Mouse (Mus musculus) forebrain, embryonic 15.5 days (tissue): Measurements from ENCODE around the gene Ankub1. TPM values are rescaled to one million over a fixed set of nuclear protein-coding genes. Genes with fewer than 3 reads are reported as not detected.

Source experiments
- ATAC-seq: fragments of 200-750 bp; cut with Nextera tagmentation; replicated peaks from 2 replicates; pipeline ENCODE4 v1.8.0; 2017; ENCODE audit warnings: mild to moderate bottlenecking, moderate TSS enrichment, moderate library complexity
- H3K27ac ChIP-seq: fragments of 300-500 bp; sonication (generic); replicated peaks from 2 replicates; pipeline ENCODE4 v1.5.1; 2015; ENCODE audit warnings: mild to moderate bottlenecking, inconsistent platforms
- H3K27me3 ChIP-seq: fragments of 300-500 bp; sonication (generic); 2 replicates; pipeline ENCODE4 v1.6.1; 2015; ENCODE audit warnings: inconsistent platforms
- H3K36me3 ChIP-seq: fragments of 300-500 bp; sonication (generic); 2 replicates; pipeline ENCODE4 v1.6.1; 2015; ENCODE audit warnings: mild to moderate bottlenecking, inconsistent platforms
- H3K4me1 ChIP-seq: fragments of 300-500 bp; sonication (generic); 2 replicates; pipeline ENCODE4 v1.6.1; 2015; ENCODE audit warnings: inconsistent platforms
- H3K4me2 ChIP-seq: fragments of 300-500 bp; sonication (generic); replicated peaks from 2 replicates; pipeline ENCODE4 v1.6.1; 2015; ENCODE audit warnings: mild to moderate bottlenecking, inconsistent platforms
- H3K4me3 ChIP-seq: fragments of 300-500 bp; sonication (generic); 2 replicates; pipeline ENCODE4 v1.5.1; 2015; ENCODE audit warnings: mild to moderate bottlenecking, inconsistent platforms
- H3K9ac ChIP-seq: fragments of 300-500 bp; sonication (generic); replicated peaks from 2 replicates; pipeline ENCODE4 v1.6.1; 2015; ENCODE audit warnings: mild to moderate bottlenecking, inconsistent platforms
- H3K9me3 ChIP-seq: fragments of 300-500 bp; sonication (generic); 2 replicates; pipeline ENCODE4 v1.6.1; 2016; ENCODE audit warnings: inconsistent platforms
- WGBS: fragments of 180-500 bp; shearing (Covaris S2); methylation state at CpG from one replicate; pipeline ENCODE4 v1.1.7; 2015; ENCODE audit warnings: mixed read lengths; 5-methylcytosine and 5-hydroxymethylcytosine counted together
- polyA plus RNA-seq: library from polyadenylated mRNA; unstranded; fragments of >200 nt; fragmentation: Nextera tagmentation; extraction: Ambion mirVana; gene quantifications from 2 replicates; pipeline ENCODE4 v1.2.1, GENCODE M21; 2015

Ankub1 gene
- polyA plus RNA-seq, result not detected in 2 replicates

DNA sequence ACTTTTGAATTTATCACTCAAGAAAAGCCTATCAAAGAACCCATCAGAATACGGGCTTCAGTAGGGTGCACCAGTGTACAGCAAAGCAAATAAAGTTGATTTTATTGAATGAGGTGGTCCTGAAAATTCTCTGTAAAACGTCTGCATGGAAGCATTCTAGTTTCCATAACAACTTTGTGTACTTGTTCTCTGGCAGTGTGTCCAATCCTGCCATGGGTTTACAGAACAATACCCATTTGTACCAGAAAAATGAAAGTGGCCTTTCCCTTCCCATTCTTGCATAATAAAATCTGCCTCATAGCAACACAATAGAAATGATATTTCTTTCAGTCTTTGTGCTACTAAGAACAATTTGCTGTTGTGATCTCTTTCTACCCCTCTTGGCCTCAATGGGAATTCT lies at the start of gene Ankub1:
TSS of gene Ankub1 (minus strand) at position 81 of the 400 bp plus-strand sequence.
- 66% methylated on average over 2 of the region's 2 CpGs for WGBS

GRCm38 (mm10) chr3:57739830-57740229 lies 47.2 kb upstream of the Ankub1 start:
- Histone ChIP-seq H3K4me3 (no peak overlapping the region), H3K4me1 (peaks cover 23% of the 10 kb centered on the region), H3K9me3 (no peaks in the 10 kb centered on the region), H3K27me3 (no peaks in the 10 kb centered on the region), H3K9ac (no peak overlapping the region), H3K27ac (no peak overlapping the region), H3K4me2 (no peak overlapping the region), H3K36me3 (no peaks in the 10 kb centered on the region)
- ATAC-seq, result no peak
- 100% methylated on average over 1 of the region's 1 CpGs for WGBS

More for the DNA sequence above, at the start of gene Ankub1:
- Histone ChIP-seq H3K9me3 (no peaks in the 10 kb centered on the region), H3K27me3 (no peaks in the 10 kb centered on the region), H3K4me3 (no peak within 1 kb of the TSS), H3K36me3 (no peaks in the 10 kb centered on the region), H3K9ac (no peak within 1 kb of the TSS), H3K4me2 (no peak within 1 kb of the TSS), H3K27ac (no peak within 1 kb of the TSS), H3K4me1 (no peaks in the 10 kb centered on the region)
- no peak for ATAC-seq

DNA sequence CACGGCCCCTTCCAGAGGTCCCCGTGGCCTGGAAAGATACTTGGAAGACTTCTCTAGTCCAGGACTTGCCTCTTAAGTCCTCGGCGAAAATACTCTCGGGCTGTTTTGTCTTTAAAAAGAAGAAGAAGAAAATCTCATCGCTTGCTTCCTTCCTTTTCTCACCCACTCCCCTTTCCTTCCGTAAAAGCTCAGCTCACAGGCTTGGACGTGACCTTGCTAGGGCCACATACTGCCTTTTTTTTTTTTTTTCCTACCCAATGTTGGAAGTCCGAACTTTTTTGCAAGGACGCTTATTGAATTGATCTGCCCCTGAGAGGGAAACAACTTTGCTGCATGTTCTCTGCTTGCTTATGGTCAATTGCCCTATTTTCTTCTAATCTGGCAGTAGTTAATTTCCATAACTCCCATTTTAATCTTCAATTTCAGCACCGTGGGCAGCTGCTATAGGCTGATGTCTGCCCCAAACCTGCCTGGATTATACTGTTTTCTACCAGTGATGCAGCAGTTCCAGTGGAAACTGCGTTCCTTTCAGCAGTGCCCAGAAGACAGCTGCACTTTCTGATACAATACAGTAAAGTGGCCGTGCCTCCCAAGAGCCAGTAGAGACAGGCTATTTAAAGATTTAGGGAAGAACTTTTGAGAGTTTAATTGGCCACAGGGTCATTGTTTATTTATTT lies 44.0 kb upstream of the Ankub1 start:
- H3K9me3 ChIP-seq, result no peaks in the 10 kb centered on the region
- H3K4me3 ChIP-seq, result peak overlapping the region; percentile 77
- H3K27me3 ChIP-seq, result no peaks in the 10 kb centered on the region
- peak overlapping the region; percentile 52 for H3K4me2 ChIP-seq
- WGBS, result 1% methylated on average over 13 of the region's 13 CpGs
- H3K4me1 ChIP-seq, result peaks cover 23% of the 10 kb centered on the region
- H3K36me3 ChIP-seq, result no peaks in the 10 kb centered on the region
- no peak for ATAC-seq
- peak overlapping the region; percentile 72 for H3K9ac ChIP-seq
- H3K27ac ChIP-seq, result peak overlapping the region; percentile 94

- no peaks in the 10 kb centered on the region for H3K27me3 ChIP-seq
- H3K4me1 ChIP-seq, result peaks cover 23% of the 10 kb centered on the region
- ATAC-seq, result peak; percentile 100
- peak within 1 kb of the TSS; percentile 77 for H3K4me3 ChIP-seq
- peak within 1 kb of the TSS; percentile 94 for H3K27ac ChIP-seq
- WGBS, result under 1% methylated on average over 59 of the region's 59 CpGs
- H3K9me3 ChIP-seq, result no peaks in the 10 kb centered on the region
- H3K4me2 ChIP-seq, result peak within 1 kb of the TSS; percentile 52
- peak within 1 kb of the TSS; percentile 72 for H3K9ac ChIP-seq
- H3K36me3 ChIP-seq, result no peaks in the 10 kb centered on the region
Measured at GRCm38 (mm10) chr3:57735511-57736370, 43.1 kb upstream of the Ankub1 start, which contains the start of gene Rnf13. TSS of gene Rnf13 (plus strand) at chr3:57736062.

- Histone ChIP-seq H3K9me3 (no peaks in the 10 kb centered on the region), H3K4me3 (no peak overlapping the region), H3K36me3 (no peaks in the 10 kb centered on the region), H3K4me1 (peaks cover 14% of the 10 kb centered on the region), H3K9ac (no peak overlapping the region), H3K27me3 (no peaks in the 10 kb centered on the region), H3K4me2 (no peak overlapping the region), H3K27ac (no peak overlapping the region)
- 82% methylated on average over 5 of the region's 5 CpGs for WGBS
- ATAC-seq, result no peak
Measured at GRCm38 (mm10) chr3:57732206-57732915, 39.8 kb upstream of the Ankub1 start.

DNA sequence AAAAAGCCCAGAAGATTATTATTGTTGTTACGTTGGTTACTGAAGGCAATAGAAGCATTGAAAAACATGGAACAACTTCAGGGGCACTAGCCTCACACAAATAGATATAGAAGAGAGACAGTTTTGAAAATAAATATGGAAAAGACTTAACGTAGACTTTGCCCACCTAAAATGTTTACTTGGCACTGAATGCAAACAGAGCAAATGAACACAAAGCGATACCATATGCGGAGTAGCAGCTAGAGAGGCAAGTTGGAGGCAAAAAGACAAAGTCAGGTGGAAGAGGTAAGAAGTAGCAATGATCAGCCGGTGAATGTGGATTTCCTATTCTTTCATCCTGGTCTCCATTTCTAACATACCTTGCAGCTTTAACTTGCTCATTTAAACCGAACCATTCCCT lies 21.6 kb upstream of the Ankub1 start:
- Histone ChIP-seq H3K4me2 (no peak overlapping the region), H3K4me3 (no peak overlapping the region), H3K9ac (no peak overlapping the region), H3K9me3 (no peaks in the 10 kb centered on the region), H3K27ac (no peak overlapping the region), H3K4me1 (no peaks in the 10 kb centered on the region), H3K36me3 (no peaks in the 10 kb centered on the region), H3K27me3 (no peaks in the 10 kb centered on the region)
- ATAC-seq, result no peak
- WGBS, result 93% methylated on average over 6 of the region's 6 CpGs

DNA sequence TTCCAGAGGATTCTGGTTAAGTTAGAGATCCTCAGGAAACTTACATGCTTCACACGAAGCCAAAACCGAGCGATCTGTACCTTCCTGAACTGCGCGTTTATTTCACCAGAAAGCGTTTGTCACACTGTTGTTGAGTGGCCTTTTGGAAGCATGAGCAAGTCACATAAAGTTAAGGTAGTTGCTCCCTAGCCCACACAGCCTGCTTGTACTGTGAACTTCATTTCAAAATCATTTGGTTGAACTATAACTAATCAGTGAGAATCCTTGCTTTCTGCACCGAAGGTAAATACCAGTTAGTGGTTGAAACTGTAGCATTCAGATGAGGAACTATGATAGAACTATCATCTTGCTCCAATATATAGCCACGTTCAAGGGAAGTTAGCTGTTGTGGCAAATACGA lies 4.2 kb upstream of the Ankub1 start:
- no peak overlapping the region for H3K4me3 ChIP-seq
- H3K4me2 ChIP-seq, result no peak overlapping the region

GRCm38 (mm10) chr3:57696249-57696648 lies 3.6 kb upstream of the Ankub1 start:
- no peak overlapping the region for H3K9ac ChIP-seq
- no peak overlapping the region for H3K27ac ChIP-seq
- H3K9me3 ChIP-seq, result no peaks in the 10 kb centered on the region
- no peaks in the 10 kb centered on the region for H3K4me1 ChIP-seq
- 90% methylated on average over 4 of the region's 4 CpGs for WGBS
- no peak overlapping the region for H3K4me3 ChIP-seq
- H3K36me3 ChIP-seq, result no peaks in the 10 kb centered on the region
- ATAC-seq, result no peak
- no peak overlapping the region for H3K4me2 ChIP-seq
- H3K27me3 ChIP-seq, result no peaks in the 10 kb centered on the region

More for the DNA sequence above, 4.2 kb upstream of the Ankub1 start:
- Histone ChIP-seq H3K27me3 (no peaks in the 10 kb centered on the region), H3K9ac (no peak overlapping the region), H3K9me3 (no peaks in the 10 kb centered on the region), H3K27ac (no peak overlapping the region), H3K36me3 (no peaks in the 10 kb centered on the region), H3K4me1 (no peaks in the 10 kb centered on the region)
- WGBS, result 94% methylated on average over 9 of the region's 9 CpGs
- ATAC-seq, result no peak

DNA sequence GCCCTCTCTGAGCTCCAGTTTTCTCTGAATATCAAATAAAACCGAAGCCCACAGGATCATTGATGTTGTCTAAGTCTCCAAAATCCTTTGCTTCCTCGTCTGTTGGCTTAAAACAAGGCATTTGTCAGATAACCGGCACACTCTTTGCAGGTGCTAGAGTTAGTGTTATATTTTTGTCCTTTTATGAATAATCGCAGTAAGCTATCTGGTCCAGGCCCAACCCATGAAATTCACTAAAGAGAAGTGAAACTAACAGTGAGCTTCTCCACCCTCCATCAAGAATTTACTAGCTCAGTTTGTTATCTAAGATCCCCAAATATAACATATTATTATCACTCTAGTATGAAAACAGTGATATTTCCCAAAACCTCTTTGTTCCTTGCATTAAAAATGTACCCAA lies 827 bp downstream of the Ankub1 start:
- ATAC-seq, result no peak
- 90% methylated on average over 4 of the region's 4 CpGs for WGBS
- no peak overlapping the region for H3K4me3 ChIP-seq

DNA sequence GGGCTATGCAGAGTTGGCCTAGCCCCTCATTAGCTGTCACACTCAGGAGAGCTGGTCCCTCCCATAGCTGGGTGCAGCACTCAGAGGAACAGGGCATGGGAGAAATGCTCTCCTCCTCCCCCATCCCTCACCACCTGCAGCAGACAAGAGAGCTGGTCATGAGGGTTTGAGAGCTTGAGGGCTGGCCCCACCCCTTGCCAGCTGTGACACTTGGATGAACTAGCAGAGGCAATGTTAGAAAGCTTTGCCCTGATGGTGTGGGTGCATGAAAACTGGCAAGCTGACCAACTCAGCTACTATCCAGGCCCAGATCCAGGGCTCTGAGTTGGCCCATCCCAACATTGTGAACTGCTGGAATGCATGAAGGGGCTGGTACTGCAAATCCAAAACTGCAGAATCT lies 14.8 kb downstream of the Ankub1 start:
- no peak for ATAC-seq
- no peaks in the 10 kb centered on the region for H3K9me3 ChIP-seq
- H3K4me2 ChIP-seq, result no peak overlapping the region
- no peak overlapping the region for H3K27ac ChIP-seq
- no peaks in the 10 kb centered on the region for H3K36me3 ChIP-seq
- H3K9ac ChIP-seq, result no peak overlapping the region
- H3K4me3 ChIP-seq, result no peak overlapping the region
- no peaks in the 10 kb centered on the region for H3K27me3 ChIP-seq
- H3K4me1 ChIP-seq, result no peaks in the 10 kb centered on the region

More for the DNA sequence above, 827 bp downstream of the Ankub1 start:
- Histone ChIP-seq H3K9ac (no peak overlapping the region), H3K27ac (no peak overlapping the region), H3K9me3 (no peaks in the 10 kb centered on the region), H3K36me3 (no peaks in the 10 kb centered on the region), H3K4me1 (no peaks in the 10 kb centered on the region), H3K4me2 (no peak overlapping the region), H3K27me3 (no peaks in the 10 kb centered on the region)

- H3K27me3 ChIP-seq, result no peaks in the 10 kb centered on the region
- H3K9ac ChIP-seq, result no peak overlapping the region
- H3K36me3 ChIP-seq, result no peaks in the 10 kb centered on the region
- no peaks in the 10 kb centered on the region for H3K9me3 ChIP-seq
- H3K4me1 ChIP-seq, result no peaks in the 10 kb centered on the region
- WGBS, result 82% methylated on average over 2 of the region's 2 CpGs
- no peak overlapping the region for H3K4me3 ChIP-seq
- no peak for ATAC-seq
- no peak overlapping the region for H3K4me2 ChIP-seq
- H3K27ac ChIP-seq, result no peak overlapping the region
Measured at GRCm38 (mm10) chr3:57674075-57674474, 18.5 kb downstream of the Ankub1 start.

- no peak for ATAC-seq
- Histone ChIP-seq H3K27ac (no peak overlapping the region), H3K36me3 (no peaks in the 10 kb centered on the region), H3K4me1 (no peaks in the 10 kb centered on the region), H3K4me2 (no peak overlapping the region), H3K4me3 (no peak overlapping the region), H3K27me3 (no peaks in the 10 kb centered on the region), H3K9ac (no peak overlapping the region), H3K9me3 (no peaks in the 10 kb centered on the region)
- 94% methylated on average over 4 of the region's 4 CpGs for WGBS
Measured at GRCm38 (mm10) chr3:57673586-57673985, 19.0 kb downstream of the Ankub1 start.
